Mouse (Mus musculus): Measurements from ENCODE around the gene Ceacam15.
"Not testable (repeated sequence)": the region's sequence is repeated elsewhere in the genome, so short reads cannot be mapped to it uniquely, and the experiment has no call there.

The Ceacam15 gene

DNA sequence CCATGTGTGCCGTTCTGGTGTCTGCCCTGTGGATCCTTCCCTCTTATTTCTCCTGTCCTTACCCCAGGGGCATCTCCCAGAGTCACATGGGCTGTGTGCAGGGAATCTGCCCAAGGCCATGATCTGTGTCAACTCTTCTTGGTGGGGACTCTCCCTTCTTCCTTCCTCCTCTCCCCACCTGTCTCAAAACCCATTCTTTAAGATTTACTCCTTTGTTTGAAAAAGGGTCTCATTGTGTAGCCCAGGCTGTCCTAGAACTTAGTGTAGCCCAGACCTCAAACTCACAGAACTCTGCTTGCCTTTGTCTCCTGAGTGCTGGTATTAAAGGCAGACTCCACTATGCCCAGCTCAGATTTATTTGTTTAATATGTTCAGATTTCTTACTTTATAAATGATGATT lies at the start of gene Ceacam15:
Gene Ceacam15, minus strand, starts transcription at position 101 of the 400 bp plus-strand sequence.
- DNase-seq (ENCODE audit: low spot score in 2 of 2), result no peak

DNA sequence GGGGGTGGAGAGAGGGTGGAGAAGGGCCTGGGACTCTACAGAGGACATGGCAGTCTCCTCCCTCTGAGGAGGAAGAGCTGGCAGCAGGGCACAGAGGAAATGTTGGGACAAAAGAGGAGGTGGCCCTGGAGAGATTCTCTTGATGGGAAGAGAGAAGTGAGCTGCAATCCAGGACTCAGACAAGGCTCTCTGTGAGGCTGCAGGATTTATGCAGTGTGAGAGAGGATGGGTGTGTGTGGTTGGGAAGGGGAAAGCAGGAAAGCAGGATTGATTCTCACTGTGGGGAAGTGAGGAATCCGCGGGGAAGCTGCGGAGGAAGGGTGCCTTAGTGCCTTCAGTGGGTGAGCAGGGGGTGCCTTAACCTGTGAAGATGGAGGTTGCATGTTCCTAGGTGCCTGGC lies 47.0 kb upstream of the Ceacam15 start:
- DNase-seq (ENCODE audit: low spot score in 2 of 2), result not testable (repeated sequence)

DNA sequence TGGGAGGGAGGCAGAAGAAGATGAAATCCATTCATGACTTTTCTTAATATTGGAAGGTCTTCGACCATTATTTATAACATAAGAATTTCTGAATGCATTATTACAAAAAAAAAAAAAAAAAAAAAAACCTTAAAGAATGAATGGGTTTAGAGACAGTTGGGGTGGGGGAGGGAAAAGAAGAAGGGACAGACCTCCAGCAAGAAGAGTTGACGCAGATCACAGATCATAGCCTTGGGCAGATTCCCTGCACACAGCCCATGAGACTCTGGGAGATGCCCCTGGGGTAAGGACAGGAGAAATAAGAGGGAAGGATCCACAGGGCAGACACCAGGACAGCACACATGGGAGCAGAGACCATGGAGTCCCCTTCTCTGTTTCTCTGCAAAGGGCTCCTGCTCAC lies 46.1 kb upstream of the Ceacam15 start, which contains the start of gene Ceacam9:
Gene Ceacam9, plus strand, starts transcription at position 301 of the 400 bp plus-strand sequence.
- DNase-seq (ENCODE audit: low spot score in 2 of 2), result no peak

- DNase-seq (ENCODE audit: low spot score in 2 of 2), result not testable (repeated sequence)
Observed at GRCm38 (mm10) chr7:16716456-16717152, 41.1 kb upstream of the Ceacam15 start.

GRCm38 (mm10) chr7:16712633-16713415 lies 37.3 kb upstream of the Ceacam15 start:
- DNase-seq (ENCODE audit: low spot score in 2 of 2), result no peak

DNA sequence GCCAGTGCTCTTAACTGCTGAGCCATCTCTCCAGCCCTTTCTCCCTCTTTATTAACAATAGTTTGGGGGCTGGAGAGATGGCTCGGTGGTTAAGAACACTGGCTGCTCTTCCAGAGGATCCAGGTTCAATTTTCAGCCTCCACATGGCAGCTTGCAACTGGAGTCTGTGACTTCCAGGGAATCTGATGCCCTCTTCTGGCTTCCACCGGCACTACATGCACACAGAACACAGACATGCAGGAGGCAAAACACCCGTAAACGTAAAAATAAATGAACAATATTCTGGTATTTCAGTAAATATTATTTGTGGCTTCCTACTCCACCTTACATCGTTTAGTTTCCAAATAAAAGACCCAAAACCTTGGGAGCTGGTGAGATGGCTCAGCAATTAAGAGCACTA lies 35.1 kb upstream of the Ceacam15 start:
- DNase-seq (ENCODE audit: low spot score in 2 of 2), result no peak

DNA sequence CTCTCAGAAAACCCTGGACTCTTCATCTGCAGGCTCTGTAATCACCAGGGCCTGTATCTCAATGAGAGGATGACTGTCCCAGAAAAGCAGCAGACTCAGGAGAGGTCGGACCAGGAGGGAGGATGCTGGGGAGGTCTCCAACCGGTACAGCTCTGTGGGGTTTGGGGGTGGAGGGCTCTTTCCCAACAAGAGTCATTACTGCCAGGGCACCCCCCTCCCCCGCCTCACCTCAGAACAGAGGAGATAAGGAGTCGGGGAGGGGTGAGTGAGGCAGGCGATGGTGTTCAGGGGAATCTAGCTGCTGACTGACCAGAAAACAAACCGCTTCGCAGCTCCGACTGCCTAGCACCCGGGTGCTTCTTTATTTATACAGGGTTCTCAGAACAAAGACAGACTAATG lies 32.7 kb upstream of the Ceacam15 start:
- no peak for DNase-seq (ENCODE audit: low spot score in 2 of 2)

- DNase-seq (ENCODE audit: low spot score in 2 of 2), result peak; percentile 66 to 67
Observed at GRCm38 (mm10) chr7:16706385-16706784, 30.9 kb upstream of the Ceacam15 start.

- no peak for DNase-seq (ENCODE audit: low spot score in 2 of 2)
Observed at GRCm38 (mm10) chr7:16700583-16700982, 25.1 kb upstream of the Ceacam15 start.

GRCm38 (mm10) chr7:16699042-16699441 lies 23.5 kb upstream of the Ceacam15 start:
- no peak for DNase-seq (ENCODE audit: low spot score in 2 of 2)

- DNase-seq (ENCODE audit: low spot score in 2 of 2), result peak; percentile 18 to 49
Observed at GRCm38 (mm10) chr7:16695025-16695424, 19.5 kb upstream of the Ceacam15 start.

DNA sequence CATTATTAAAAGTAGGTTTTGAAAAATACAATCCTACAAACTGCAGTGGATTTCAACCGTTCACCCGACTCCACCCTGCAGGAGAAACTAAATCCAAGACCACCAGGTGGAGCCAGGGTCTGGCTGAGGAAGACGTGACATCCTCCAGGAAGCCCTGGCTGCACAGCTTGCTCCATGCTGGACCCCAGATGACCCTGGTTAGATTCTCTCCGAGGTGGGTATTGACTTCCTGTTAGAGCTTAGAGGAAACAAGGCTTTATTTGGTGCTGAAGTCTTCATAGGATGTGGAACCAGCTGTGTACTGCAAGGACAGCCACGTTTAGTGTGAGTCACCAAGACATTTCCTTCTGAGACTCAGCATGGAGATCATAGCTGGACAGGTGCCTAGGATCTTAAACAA lies 13.7 kb upstream of the Ceacam15 start:
- DNase-seq (ENCODE audit: low spot score in 2 of 2), result no peak

- not testable (repeated sequence) for DNase-seq (ENCODE audit: low spot score in 2 of 2)
Observed at GRCm38 (mm10) chr7:16680194-16680593, 4.7 kb upstream of the Ceacam15 start.

- not testable (repeated sequence) for DNase-seq (ENCODE audit: low spot score in 2 of 2)
Observed at GRCm38 (mm10) chr7:16674699-16675098, 806 bp downstream of the Ceacam15 start.

- no peak for DNase-seq (ENCODE audit: low spot score in 2 of 2)
Observed at GRCm38 (mm10) chr7:16673823-16674222, 1.7 kb downstream of the Ceacam15 start.

DNA sequence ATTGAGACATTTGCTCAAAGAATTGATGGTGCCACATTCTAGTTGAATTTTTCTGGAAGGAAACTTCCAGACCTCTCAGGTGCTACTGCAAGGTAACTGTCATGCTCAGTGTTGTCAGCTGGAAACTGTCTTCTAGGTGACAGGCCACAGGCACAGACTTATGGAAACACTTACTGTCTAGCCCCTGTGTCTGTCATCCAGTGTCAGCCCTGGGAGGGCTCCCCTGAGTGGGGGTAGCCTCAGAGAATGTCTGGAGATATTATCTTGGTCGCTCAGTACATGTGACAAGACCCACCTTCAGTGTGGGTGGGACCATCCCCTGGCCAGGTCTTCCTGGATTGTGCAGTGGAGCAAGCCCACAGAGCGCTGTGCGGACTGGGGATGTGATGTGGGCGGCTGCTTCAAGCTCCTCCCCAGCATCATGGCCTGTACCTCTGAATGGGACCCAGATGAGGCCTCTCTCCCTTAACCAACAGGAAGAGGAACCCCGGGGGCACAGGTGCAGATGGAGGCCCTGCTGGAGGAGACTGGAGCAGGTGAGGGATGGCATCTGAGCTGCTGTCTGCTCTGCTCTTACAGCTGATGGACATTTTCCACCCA lies 7.1 kb downstream of the Ceacam15 start:
- DNase-seq (ENCODE audit: low spot score in 2 of 2), result not testable (repeated sequence)

GRCm38 (mm10) chr7:16644260-16644659 lies 31.2 kb downstream of the Ceacam15 start:
- no peak for DNase-seq (ENCODE audit: low spot score in 2 of 2)

DNA sequence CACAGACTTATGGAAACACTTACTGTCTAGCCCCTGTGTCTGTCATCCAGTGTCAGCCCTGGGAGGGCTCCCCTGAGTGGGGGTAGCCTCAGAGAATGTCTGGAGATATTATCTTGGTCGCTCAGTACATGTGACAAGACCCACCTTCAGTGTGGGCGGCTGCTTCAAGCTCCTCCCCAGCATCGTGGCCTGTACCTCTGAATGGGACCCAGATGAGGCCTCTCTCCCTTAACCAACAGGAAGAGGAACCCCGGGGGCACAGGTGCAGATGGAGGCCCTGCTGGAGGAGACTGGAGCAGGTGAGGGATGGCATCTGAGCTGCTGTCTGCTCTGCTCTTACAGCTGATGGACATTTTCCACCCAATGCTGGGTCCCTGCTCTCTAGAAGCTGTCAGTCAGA lies 32.4 kb downstream of the Ceacam15 start:
- DNase-seq (ENCODE audit: low spot score in 2 of 2), result not testable (repeated sequence)

DNA sequence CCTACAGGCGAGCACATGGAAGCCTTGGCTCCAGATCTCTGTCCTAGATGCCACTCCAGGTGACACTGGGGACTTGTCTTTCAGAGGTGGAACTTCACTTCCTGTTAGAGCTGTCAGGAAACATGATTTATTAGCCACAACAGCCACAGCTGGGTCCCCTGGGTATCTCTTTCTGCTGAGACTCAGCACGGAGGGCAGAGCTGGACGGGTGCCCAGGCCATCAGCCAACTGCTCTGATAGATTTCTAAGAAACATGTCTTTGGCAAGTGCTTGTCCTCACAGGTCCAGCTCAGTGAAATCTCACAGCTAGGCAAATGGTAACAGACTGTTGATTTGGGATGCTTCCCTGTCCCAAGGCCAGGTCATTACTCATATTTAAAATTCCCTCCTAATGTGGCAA lies 36.5 kb downstream of the Ceacam15 start:
- no peak for DNase-seq (ENCODE audit: low spot score in 2 of 2)

DNA sequence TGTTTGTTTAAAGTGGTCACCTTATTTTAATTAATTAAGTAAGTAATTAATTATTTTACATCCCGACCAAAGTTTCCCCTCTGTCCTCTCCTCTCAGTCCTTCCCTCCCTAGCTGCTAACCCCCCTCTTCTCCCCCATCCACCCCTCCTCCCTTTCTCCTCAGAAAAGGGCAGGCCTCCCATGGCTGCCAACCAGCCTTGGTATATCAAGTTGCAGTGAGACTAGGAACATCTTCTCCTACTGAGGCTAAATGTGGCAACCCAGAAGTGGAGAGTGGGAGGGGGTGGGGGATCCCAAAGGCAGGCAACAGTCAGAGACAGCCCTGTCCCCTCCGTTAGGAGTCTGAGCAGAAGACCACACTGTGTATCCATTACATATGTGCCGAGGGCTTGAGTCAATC lies 40.4 kb downstream of the Ceacam15 start:
- DNase-seq (ENCODE audit: low spot score in 2 of 2), result no peak

DNA sequence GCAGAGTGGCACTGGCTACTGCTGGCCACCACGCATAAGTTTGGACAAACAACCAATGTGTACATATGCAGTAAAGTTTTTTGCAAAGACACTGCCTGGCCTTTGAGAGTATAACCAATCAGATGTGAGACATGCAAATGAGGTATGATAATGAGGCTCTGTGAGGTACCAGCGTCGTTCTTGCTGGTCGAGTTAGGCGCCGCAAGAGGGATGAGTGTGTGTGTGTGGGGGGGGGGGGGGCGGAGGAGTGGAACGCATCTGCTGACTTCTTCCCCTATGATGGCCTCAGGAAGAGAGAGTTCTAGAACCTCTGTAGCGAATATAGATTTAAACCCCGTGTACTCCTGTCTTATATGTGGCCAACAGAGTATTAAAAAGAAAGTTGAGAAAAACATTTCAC lies 41.6 kb downstream of the Ceacam15 start:
- DNase-seq (ENCODE audit: low spot score in 2 of 2), result not testable (repeated sequence)

DNA sequence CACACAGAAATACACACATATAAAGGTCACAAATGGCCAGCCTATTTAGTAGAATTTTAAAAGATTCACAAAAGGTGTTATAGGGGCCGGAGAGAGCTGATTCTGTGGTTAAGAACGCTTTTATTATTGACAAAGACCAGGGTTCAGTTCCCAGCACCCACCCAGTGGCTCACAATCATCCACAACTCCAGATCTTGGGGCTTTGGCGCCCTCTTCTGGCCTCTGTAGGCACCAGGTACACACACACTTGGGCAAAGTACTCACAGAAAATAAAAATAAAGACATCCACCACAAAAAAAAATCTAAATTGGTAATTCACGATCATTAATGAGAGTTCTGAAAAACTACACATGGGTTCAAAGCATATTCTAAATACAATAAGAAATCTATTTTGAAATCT lies 43.6 kb downstream of the Ceacam15 start:
- DNase-seq (ENCODE audit: low spot score in 2 of 2), result no peak

GRCm38 (mm10) chr7:16631025-16631424 lies 44.5 kb downstream of the Ceacam15 start:
- no peak for DNase-seq (ENCODE audit: low spot score in 2 of 2)

Measured in right cerebral cortex, adult 2 months (tissue).